Comparison of ENCODE assay signal across 22 mouse cellular contexts in genomic region chr12:85660855-85661254, GRCm38 (mm10). TPM values are rescaled to one million over a fixed set of nuclear protein-coding genes. Genes with fewer than 3 reads are reported as not detected.
A peak's percentile ranks its signal among the peaks of the same experiment; 100 is the strongest.
DNase-seq lines count a peak whose midpoint lies in the region; ATAC-seq and TF ChIP-seq lines count a peak whose summit lies in the region.
"Had no signal": no experiment of that assay in that cellular context is flagged by ENCODE, and none has a peak within 500 bp of the region (broad histone marks: within the 10 kb centered on the region; RNA-seq: fewer than 3 reads in every experiment).

No protein-coding gene starts in this region.

- intact Hi-C loops in heart, postnatal 10 days (cut with DNase I): no loop called here

- no peaks in the 10 kb centered on the region for H3K9me3 ChIP-seq in heart, postnatal 0 days (replicated peaks; ENCODE audit: control insufficient read depth, low read length)
- H3K9me3 ChIP-seq: embryonic facial prominence, embryonic 12.5 days; G1E; liver, embryonic 12.5 days; midbrain, embryonic 12.5 days had no signal

- no peak for TF ChIP-seq CTCF in heart, postnatal 0 days (IDR thresholded peaks at IDR 0.05; ENCODE audit: low read depth)
- TF ChIP-seq CTCF in bone marrow, adult 2 months (IDR thresholded peaks at IDR 0.05; ENCODE audit: control insufficient read depth, insufficient read depth, low read length): no peak
- no peak for TF ChIP-seq CTCF in kidney, adult 2 months (conservative IDR thresholded peaks at IDR 0.05; ENCODE audit: insufficient read depth, insufficient read length, low read depth, low read length)

- no peak for TF ChIP-seq POLR2A in bone marrow, adult 2 months (IDR thresholded peaks at IDR 0.05; ENCODE audit: borderline replicate concordance, control insufficient read depth, low read depth, low read length)
- TF ChIP-seq POLR2A in kidney, adult 2 months (IDR thresholded peaks at IDR 0.05; ENCODE audit: low read depth, low read length): no peak

- H3K36me3 ChIP-seq in heart, postnatal 0 days (replicated peaks; ENCODE audit: control insufficient read depth, insufficient read depth, low read length): no peaks in the 10 kb centered on the region
- H3K36me3 ChIP-seq in kidney, adult 2 months (ENCODE audit: control insufficient read depth, insufficient read depth, low read length): no peaks in the 10 kb centered on the region
- H3K36me3 ChIP-seq: embryonic facial prominence, embryonic 12.5 days; G1E; liver, embryonic 12.5 days; midbrain, embryonic 12.5 days had no signal

- no peak for TF ChIP-seq EP300 in heart, postnatal 0 days (IDR thresholded peaks at IDR 0.05; ENCODE audit: low read depth)

- no peak overlapping the region for H3K9ac ChIP-seq in heart, postnatal 0 days (replicated peaks; ENCODE audit: low read depth, low read length)
- H3K9ac ChIP-seq: embryonic facial prominence, embryonic 12.5 days; hindbrain, embryonic 14.5 days; liver, embryonic 12.5 days; lung, embryonic 14.5 days; midbrain, embryonic 12.5 days had no signal

- 0 out of 2 replicates have a peak, but pooled peaks cover 5% of the 10 kb centered on the region for H3K4me1 ChIP-seq in heart, postnatal 0 days (ENCODE audit: control insufficient read depth, insufficient read depth)
- peaks cover 3% of the 10 kb centered on the region; the same call in 1 of the 2 replicates for H3K4me1 ChIP-seq in bone marrow, adult 2 months (ENCODE audit: control insufficient read depth, insufficient read depth, low read length)
- no peaks in the 10 kb centered on the region for H3K4me1 ChIP-seq in kidney, adult 2 months (ENCODE audit: control insufficient read depth, insufficient read depth, low read length)
- H3K4me1 ChIP-seq: embryonic facial prominence, embryonic 12.5 days; liver, embryonic 12.5 days; midbrain, embryonic 12.5 days had no signal

- peak overlapping the region; percentile 6; the same call in 1 of the 2 replicates for H3K27ac ChIP-seq in heart, postnatal 0 days (ENCODE audit: low read depth)
- H3K27ac ChIP-seq in bone marrow, adult 2 months (ENCODE audit: control insufficient read depth, insufficient read depth, low read depth, low read length, poor library complexity): peak overlapping the region; percentile 59
- H3K27ac ChIP-seq in kidney, adult 2 months (ENCODE audit: insufficient read depth, low read depth, low read length): no peak overlapping the region
- H3K27ac ChIP-seq: embryonic facial prominence, embryonic 12.5 days; gastrocnemius, adult 2 months; hindbrain, embryonic 14.5 days; layer of hippocampus, adult 2 months; liver, embryonic 12.5 days; midbrain, embryonic 12.5 days had no signal

- no peak overlapping the region for H3K4me3 ChIP-seq in heart, postnatal 0 days (ENCODE audit: low read depth, low read length)
- H3K4me3 ChIP-seq in bone marrow, adult 2 months (replicated peaks; ENCODE audit: control insufficient read depth, low read depth, low read length): no peak overlapping the region
- no peak overlapping the region for H3K4me3 ChIP-seq in kidney, adult 2 months (ENCODE audit: insufficient read depth, low read depth, low read length)
- H3K4me3 ChIP-seq: embryonic facial prominence, embryonic 12.5 days; gastrocnemius, adult 2 months; layer of hippocampus, adult 2 months; liver, embryonic 12.5 days; midbrain, embryonic 12.5 days had no signal

- no peak for ATAC-seq in heart, postnatal 0 days (ENCODE audit: insufficient read depth, low read depth)
- ATAC-seq: forebrain, embryonic 16.5 days; intestine, postnatal 0 days; liver, embryonic 12.5 days had no signal

- 89% methylated on average over 12 of the region's 12 CpGs for WGBS in heart, postnatal 0 days
- 14% methylated on average over 12 of the region's 12 CpGs for WGBS in bone marrow, adult 2 months
- 85% methylated on average over 12 of the region's 12 CpGs for WGBS in kidney, adult 2 months

- DNase-seq in heart, postnatal 0 days (ENCODE audit: low spot score): no peak
- DNase-seq in heart, postnatal 10 days: no peak
- peak; percentile 51 to 58 for DNase-seq in natural killer cell, adult 2 months (ENCODE audit: low spot score in 2 of 2)
- DNase-seq in thymus, postnatal 36 days: peak; percentile 39 to 53
- DNase-seq in urinary bladder, adult 2 months (ENCODE audit: low spot score): no peak
- DNase-seq in kidney, adult 2 months: no peak
- DNase-seq in testis, postnatal 14 days (ENCODE audit: low spot score): no peak
- DNase-seq: adrenal gland, adult 2 months; cerebellum, adult 11-12 months; gastrocnemius, adult 2 months; heart, adult 11 months; kidney, postnatal 10 days; lung, embryonic 14.5 days had no signal

- no peak overlapping the region for H3K4me2 ChIP-seq in heart, postnatal 0 days (ENCODE audit: low read depth, low read length)
- H3K4me2 ChIP-seq: embryonic facial prominence, embryonic 12.5 days; hindbrain, embryonic 14.5 days; liver, embryonic 12.5 days; lung, embryonic 14.5 days; midbrain, embryonic 12.5 days had no signal

- no peaks in the 10 kb centered on the region for H3K27me3 ChIP-seq in heart, postnatal 0 days (ENCODE audit: control insufficient read depth, insufficient read depth, low read length)
- no peaks in the 10 kb centered on the region for H3K27me3 ChIP-seq in kidney, adult 2 months (replicated peaks; ENCODE audit: control insufficient read depth, insufficient read depth, low read length)
- H3K27me3 ChIP-seq: embryonic facial prominence, embryonic 12.5 days; liver, embryonic 12.5 days; midbrain, embryonic 12.5 days had no signal

RNA-seq across cellular contexts. Expression of gene Batf, which starts 25.6 kb away (rescaled TPM):
- 1.4 and 3.2 TPM in 2 replicates for total RNA-seq in heart, postnatal 0 days (2014; rRNA removed; ENCODE audit: low replicate concordance)
- 2.1 and 2.6 TPM in 2 replicates for polyA plus RNA-seq in heart, postnatal 0 days (2015; fragmentation: Nextera tagmentation; extraction: Ambion mirVana)
- total RNA-seq in heart, postnatal 10 days (2021): 1 to 10 TPM in 1 of 2 experiments, under 1 TPM in 1; 0.93 to 1.1 TPM
- 4.1 and 11.7 TPM in 2 replicates for polyA plus RNA-seq in bone marrow, adult 2 months (2011; ENCODE audit: insufficient read depth, insufficient read length, low replicate concordance, missing spikeins)
- polyA plus RNA-seq in urinary bladder, adult 2 months (2012; rRNA removed): 4.0 and 4.9 TPM in 2 replicates
- polyA plus RNA-seq in kidney, adult 2 months (2012; rRNA removed): 1.7 and 2.0 TPM in 2 replicates
- total RNA-seq: G1E had no signal
- polyA plus RNA-seq: G1E had no signal

Comparison
In these comparisons a context has a peak if more than half of its experiments do, and no peak if none do; other contexts are left out.
1. DNase-seq: peak in natural killer cell, adult 2 months (2 of 2) and thymus, postnatal 36 days (2 of 2); none in heart, postnatal 0 days (single experiment), heart, postnatal 10 days (0 of 2), urinary bladder, adult 2 months (single experiment), kidney, adult 2 months (single experiment) and testis, postnatal 14 days (single experiment).